Mouse (Mus musculus): ENCODE data around the gene Mrps22.

Mrps22 gene

GRCm38 (mm10) chr9:98601156-98601836, at the start of gene Mrps22:
Gene Mrps22, minus strand, starts transcription at chr9:98601660.
- peak; percentile 95 for DNase-seq (ENCODE audit: low spot score)

DNA sequence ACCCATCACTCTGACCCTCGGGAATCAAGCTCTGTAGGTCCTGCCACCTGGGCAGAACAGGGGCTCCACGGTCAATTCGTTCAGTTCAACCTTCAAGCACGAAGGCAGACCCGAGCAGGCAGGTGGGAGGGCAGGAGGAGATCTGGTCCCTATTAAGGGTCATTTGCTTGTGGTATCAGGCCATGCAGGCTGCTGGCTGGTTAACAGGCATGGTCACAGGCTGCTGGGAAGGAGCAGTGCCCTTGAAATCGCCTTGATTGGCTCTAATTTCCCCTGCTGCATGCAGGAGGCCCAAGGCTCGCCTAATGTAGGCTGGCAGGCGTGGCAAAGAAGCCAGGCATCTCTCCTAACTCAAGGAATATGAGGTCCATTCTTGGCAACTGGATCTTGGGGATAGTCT, 49.1 kb upstream of the Mrps22 start:
- DNase-seq (ENCODE audit: low spot score): no peak

DNA sequence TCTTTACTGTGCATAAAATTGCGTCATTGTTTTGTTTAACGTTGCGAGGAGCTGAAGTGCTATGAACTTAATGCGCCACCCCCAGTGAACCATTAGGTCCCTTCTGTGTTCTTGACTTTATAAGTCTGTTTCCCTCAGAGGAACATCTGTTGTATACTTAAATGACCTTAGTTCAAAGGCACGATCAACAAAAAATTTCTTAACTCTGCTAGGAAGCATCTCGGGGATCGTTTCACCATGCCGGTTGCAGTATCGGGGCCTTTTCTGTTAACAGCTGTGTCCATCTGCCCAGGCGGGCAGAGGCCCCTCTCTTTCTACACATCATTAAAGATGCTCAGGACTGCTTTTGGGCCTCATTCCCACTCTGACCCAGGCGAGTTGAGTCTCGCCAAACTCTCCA, 46.0 kb upstream of the Mrps22 start:
- no peak for DNase-seq (ENCODE audit: low spot score)

- peak; percentile 87 for DNase-seq (ENCODE audit: low spot score)
Observed at GRCm38 (mm10) chr9:98645750-98646149, 44.3 kb upstream of the Mrps22 start.

- no peak for DNase-seq (ENCODE audit: low spot score)
Observed at GRCm38 (mm10) chr9:98642126-98642525, 40.7 kb upstream of the Mrps22 start.

DNA sequence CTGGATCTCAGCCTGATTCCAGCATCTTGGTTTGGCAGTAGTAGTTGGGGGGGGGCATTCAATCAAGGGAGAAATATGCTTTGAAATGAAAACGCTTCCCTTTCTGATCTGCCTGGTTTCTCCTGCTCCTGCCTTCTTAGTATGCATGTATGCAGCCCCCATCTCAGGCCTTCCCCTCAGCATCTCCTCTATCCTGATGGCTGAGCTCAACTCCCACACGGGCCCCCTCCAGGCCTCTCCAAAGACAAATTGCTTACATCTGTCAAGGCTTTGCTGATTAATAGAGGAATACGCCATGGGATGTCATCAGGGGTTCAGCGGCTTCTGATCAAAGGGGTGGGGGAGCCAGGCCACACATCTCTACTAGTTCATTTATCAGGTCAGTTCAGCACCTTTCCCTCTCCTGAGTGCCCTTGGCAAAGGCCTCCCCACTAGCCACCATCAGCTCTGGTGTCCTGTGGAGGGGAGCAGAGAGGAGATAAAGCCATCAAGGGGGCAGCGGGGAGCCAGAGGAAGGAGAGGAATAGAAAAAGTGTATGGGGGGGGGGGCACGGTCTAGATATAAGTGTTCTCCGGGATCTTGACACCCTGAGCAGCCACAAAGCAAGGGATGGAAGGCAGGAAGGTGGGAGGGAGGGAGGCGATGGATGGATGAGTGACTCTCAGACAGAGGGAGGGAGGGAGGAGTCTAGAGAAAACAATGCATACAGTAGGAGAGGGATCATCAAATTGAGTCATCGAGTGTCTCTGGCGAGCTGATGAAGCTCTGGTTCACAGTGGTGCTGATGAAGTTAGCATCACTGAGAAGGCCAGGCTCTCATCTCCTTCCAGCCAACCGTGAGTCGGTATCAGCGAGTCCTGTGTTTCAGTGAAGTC, 32.1 kb upstream of the Mrps22 start:
- no peak for DNase-seq (ENCODE audit: low spot score)

DNA sequence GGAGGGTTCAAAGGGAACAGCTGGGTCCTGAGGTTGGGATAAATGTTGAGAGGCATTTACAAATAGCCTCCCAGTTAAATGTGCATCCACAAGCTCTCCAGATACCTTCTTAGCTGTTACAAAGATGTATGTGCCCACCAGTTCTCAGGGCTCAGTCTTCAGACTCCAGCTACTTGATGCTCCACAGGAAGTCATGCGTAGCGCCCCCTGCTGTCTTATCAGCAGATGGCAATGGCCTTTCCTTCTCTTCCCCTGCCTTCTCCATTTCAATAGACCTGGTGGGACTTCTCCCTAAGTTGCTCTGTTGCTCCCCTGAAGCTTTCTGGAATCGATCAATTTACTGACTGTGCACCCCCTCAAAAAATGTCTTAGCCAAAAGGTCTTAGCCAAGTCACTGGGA, 27.0 kb upstream of the Mrps22 start:
- peak; percentile 22 for DNase-seq (ENCODE audit: low spot score)

DNA sequence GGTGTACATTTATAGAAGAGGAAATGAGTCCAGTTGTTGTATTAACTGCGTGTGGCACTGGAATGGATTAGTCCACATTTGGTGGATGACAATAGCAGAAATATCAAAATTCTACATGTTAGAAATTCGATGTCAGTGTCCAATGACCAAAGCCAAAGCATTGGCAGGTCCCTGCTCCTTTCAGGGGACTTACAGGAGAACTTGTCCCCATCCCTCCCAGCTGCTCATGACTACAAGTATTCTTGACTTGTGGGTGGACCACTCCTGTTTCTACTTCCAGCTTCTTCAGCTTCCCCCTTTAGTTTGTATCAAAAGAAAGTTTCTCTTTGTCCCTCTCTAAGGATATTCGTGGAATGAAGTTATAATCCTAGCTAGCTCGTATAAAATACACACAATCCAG, 3.4 kb upstream of the Mrps22 start:
- DNase-seq (ENCODE audit: low spot score): no peak

DNA sequence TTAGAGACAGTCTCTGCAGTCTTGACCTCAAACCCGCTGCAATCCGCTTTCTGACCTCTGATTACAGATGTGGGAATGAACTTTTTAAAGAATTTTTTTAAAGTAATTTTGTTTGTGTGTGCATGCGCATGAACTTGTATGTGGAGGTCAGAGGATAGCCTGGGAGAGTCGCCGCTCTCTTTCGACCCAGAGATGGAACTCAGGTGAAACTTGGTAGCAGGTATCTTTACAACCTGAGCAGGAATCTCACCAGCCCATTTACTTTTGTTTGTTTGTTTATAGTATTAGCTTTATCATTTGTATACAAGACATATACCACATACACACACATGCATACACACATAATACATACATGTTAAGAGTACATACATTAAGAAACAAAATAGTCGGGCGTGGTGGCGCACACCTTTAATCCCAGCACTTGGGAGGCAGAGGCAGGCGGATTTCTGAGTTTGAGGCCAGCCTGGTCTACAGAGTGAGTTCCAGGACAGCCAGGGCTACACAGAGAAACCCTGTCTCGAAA, 438 bp upstream of the Mrps22 start:
- DNase-seq (ENCODE audit: low spot score): no peak

- DNase-seq (ENCODE audit: low spot score): no peak
Observed at GRCm38 (mm10) chr9:98600094-98600493, 1.4 kb downstream of the Mrps22 start.

DNA sequence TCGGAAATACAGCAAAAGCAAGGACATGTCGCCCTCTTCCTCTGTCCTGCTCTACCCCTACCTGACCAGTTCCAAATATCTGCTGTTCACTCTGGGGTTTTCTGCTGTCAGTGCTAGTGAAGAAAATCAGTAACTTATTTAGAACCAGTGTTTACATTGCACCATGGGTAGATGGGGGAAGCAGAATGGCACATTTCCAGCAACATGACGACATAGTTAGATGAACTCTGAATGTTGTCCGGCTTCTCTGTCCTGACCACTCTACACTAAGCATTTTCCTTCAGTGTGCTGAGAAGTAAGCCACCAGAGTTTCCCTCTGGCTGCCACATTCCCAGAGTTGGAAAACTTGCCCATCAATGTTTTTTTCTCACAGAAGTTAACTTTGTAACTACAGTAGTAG, 17.6 kb downstream of the Mrps22 start:
- DNase-seq (ENCODE audit: low spot score): no peak

GRCm38 (mm10) chr9:98563137-98564126, 38.0 kb downstream of the Mrps22 start, which contains the start of gene Copb2:
Gene Copb2, plus strand, starts transcription at chr9:98563721.
- DNase-seq (ENCODE audit: low spot score): peak; percentile 98

DNA sequence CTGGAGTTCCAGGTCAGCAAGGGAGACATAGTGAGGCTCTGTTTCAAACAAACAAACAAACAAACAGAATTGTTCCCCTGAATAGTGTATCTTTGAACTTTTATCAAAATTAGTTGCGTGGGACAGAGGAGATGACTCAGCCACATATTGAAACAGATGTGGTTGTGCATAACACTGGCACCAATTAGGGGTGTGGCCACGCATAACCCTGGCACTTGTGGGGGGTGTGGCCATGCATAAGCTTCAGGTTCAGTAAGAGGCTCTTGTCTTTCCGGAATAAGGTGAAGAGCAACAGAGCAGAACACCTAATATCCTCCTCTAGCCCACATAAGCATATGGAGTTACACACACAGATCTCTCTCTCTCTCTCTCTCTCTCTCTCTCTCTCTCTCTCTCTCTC, 57.4 kb downstream of the Mrps22 start:
- DNase-seq (ENCODE audit: low spot score): no peak
